Mouse (Mus musculus) liver, embryonic 12.5 days (tissue): ENCODE data around the gene Baiap2l1. TPM values are rescaled to one million over a fixed set of nuclear protein-coding genes. Genes with fewer than 3 reads are reported as not detected.

Source experiments
- ATAC-seq: fragments of 200-750 bp; cut with Nextera tagmentation; 2 replicates; pipeline ENCODE4 v1.8.0; 2017; ENCODE audit warnings: moderate number of reproducible peaks, mild to moderate bottlenecking, moderate library complexity
- H3K27ac ChIP-seq: fragments of 300-500 bp; sonication (generic); 2 replicates; pipeline ENCODE4 v1.5.1; 2016; ENCODE audit warnings: mild to moderate bottlenecking
- H3K27me3 ChIP-seq: fragments of 300-500 bp; sonication (generic); replicated peaks from 2 replicates; pipeline ENCODE4 v1.6.1; 2016; ENCODE audit warnings: mild to moderate bottlenecking, moderate library complexity
- H3K36me3 ChIP-seq: fragments of 300-500 bp; sonication (generic); 2 replicates; pipeline ENCODE4 v1.6.1; 2016; ENCODE audit warnings: mild to moderate bottlenecking, moderate library complexity
- H3K4me1 ChIP-seq: fragments of 300-500 bp; sonication (generic); 2 replicates; pipeline ENCODE4 v1.6.1; 2016
- H3K4me2 ChIP-seq: fragments of 300-500 bp; sonication (generic); 2 replicates; pipeline ENCODE4 v1.6.1; 2016; ENCODE audit warnings: mild to moderate bottlenecking, moderate library complexity
- H3K4me3 ChIP-seq: fragments of 300-500 bp; sonication (generic); 2 replicates; pipeline ENCODE4 v1.5.1; 2016; ENCODE audit warnings: mild to moderate bottlenecking, moderate library complexity
- H3K9ac ChIP-seq: fragments of 300-500 bp; sonication (generic); 2 replicates; pipeline ENCODE4 v1.6.1; 2016; ENCODE audit warnings: mild to moderate bottlenecking, moderate library complexity
- H3K9me3 ChIP-seq: fragments of 300-500 bp; sonication (generic); replicated peaks from 2 replicates; pipeline ENCODE4 v1.6.1; 2016; ENCODE audit warnings: mild to moderate bottlenecking, moderate library complexity
- WGBS: fragments of 180-500 bp; shearing (Covaris S2); methylation state at CpG from one replicate; pipeline ENCODE4 v1.1.7; 2016; ENCODE audit not compliant: insufficient replicate concordance; 5-methylcytosine and 5-hydroxymethylcytosine counted together
- polyA plus RNA-seq: library from polyadenylated mRNA; unstranded; fragments of >200 nt; fragmentation: Nextera tagmentation; extraction: Ambion mirVana; gene quantifications from 2 replicates; pipeline ENCODE4 v1.2.1, GENCODE M21; 2016

The Baiap2l1 gene
- polyA plus RNA-seq, 1 experiment from 2014 or later: 5.4 TPM

- H3K4me3 ChIP-seq: no peak overlapping the region
- no peaks in the 10 kb centered on the region for H3K9me3 ChIP-seq
- no peak overlapping the region for H3K27ac ChIP-seq
- H3K9ac ChIP-seq: no peak overlapping the region
- no peaks in the 10 kb centered on the region for H3K36me3 ChIP-seq
- 55% methylated on average over 7 of the region's 7 CpGs for WGBS
- no peak for ATAC-seq
- H3K27me3 ChIP-seq: no peaks in the 10 kb centered on the region
- H3K4me2 ChIP-seq: no peak overlapping the region
- H3K4me1 ChIP-seq: no peaks in the 10 kb centered on the region
Observed at GRCm38 (mm10) chr5:144296090-144296604, 61.8 kb downstream of the Baiap2l1 start.

- H3K4me1 ChIP-seq: no peaks in the 10 kb centered on the region
- ATAC-seq: no peak
- H3K4me3 ChIP-seq: no peak overlapping the region
- no peaks in the 10 kb centered on the region for H3K36me3 ChIP-seq
- WGBS: 65% methylated on average over 1 of the region's 1 CpGs
- H3K9me3 ChIP-seq: no peaks in the 10 kb centered on the region
- H3K4me2 ChIP-seq: no peak overlapping the region
- H3K9ac ChIP-seq: no peak overlapping the region
- no peak overlapping the region for H3K27ac ChIP-seq
- no peaks in the 10 kb centered on the region for H3K27me3 ChIP-seq
Observed at GRCm38 (mm10) chr5:144295357-144295756, 62.6 kb downstream of the Baiap2l1 start.

GRCm38 (mm10) chr5:144294908-144295307 is 63.0 kb downstream of the Baiap2l1 start:
- Histone ChIP-seq H3K4me1 (no peaks in the 10 kb centered on the region), H3K27ac (no peak overlapping the region), H3K4me3 (no peak overlapping the region), H3K4me2 (no peak overlapping the region), H3K9me3 (no peaks in the 10 kb centered on the region), H3K9ac (no peak overlapping the region), H3K36me3 (no peaks in the 10 kb centered on the region), H3K27me3 (no peaks in the 10 kb centered on the region)
- 46% methylated on average over 7 of the region's 7 CpGs for WGBS
- ATAC-seq: no peak

GRCm38 (mm10) chr5:144289769-144290440 is 68.0 kb downstream of the Baiap2l1 start:
- H3K4me3 ChIP-seq: no peak overlapping the region
- H3K9me3 ChIP-seq: no peaks in the 10 kb centered on the region
- H3K36me3 ChIP-seq: no peaks in the 10 kb centered on the region
- ATAC-seq: no peak
- WGBS: 57% methylated on average over 4 of the region's 4 CpGs
- H3K4me1 ChIP-seq: no peaks in the 10 kb centered on the region
- H3K9ac ChIP-seq: no peak overlapping the region
- no peak overlapping the region for H3K27ac ChIP-seq
- no peak overlapping the region for H3K4me2 ChIP-seq
- H3K27me3 ChIP-seq: no peaks in the 10 kb centered on the region

GRCm38 (mm10) chr5:144288391-144288790 is 69.5 kb downstream of the Baiap2l1 start:
- no peaks in the 10 kb centered on the region for H3K36me3 ChIP-seq
- WGBS: 78% methylated on average over 9 of the region's 9 CpGs
- ATAC-seq: no peak
- H3K27ac ChIP-seq: no peak overlapping the region
- no peaks in the 10 kb centered on the region for H3K9me3 ChIP-seq
- H3K4me1 ChIP-seq: no peaks in the 10 kb centered on the region
- H3K9ac ChIP-seq: no peak overlapping the region
- no peak overlapping the region for H3K4me2 ChIP-seq
- H3K4me3 ChIP-seq: no peak overlapping the region
- H3K27me3 ChIP-seq: no peaks in the 10 kb centered on the region

- WGBS: 76% methylated on average over 3 of the region's 3 CpGs
- ATAC-seq: no peak
- Histone ChIP-seq H3K4me3 (no peak overlapping the region), H3K9me3 (no peaks in the 10 kb centered on the region), H3K27ac (no peak overlapping the region), H3K9ac (no peak overlapping the region), H3K4me1 (no peaks in the 10 kb centered on the region), H3K4me2 (no peak overlapping the region), H3K27me3 (no peaks in the 10 kb centered on the region), H3K36me3 (no peaks in the 10 kb centered on the region)
Observed at GRCm38 (mm10) chr5:144287267-144287820, 70.6 kb downstream of the Baiap2l1 start.

GRCm38 (mm10) chr5:144286591-144287266 is 71.2 kb downstream of the Baiap2l1 start:
- H3K9ac ChIP-seq: no peak overlapping the region
- no peak overlapping the region for H3K4me2 ChIP-seq
- no peak overlapping the region for H3K4me3 ChIP-seq
- H3K27me3 ChIP-seq: no peaks in the 10 kb centered on the region
- H3K36me3 ChIP-seq: no peaks in the 10 kb centered on the region
- 50% methylated on average over 9 of the region's 9 CpGs for WGBS
- no peaks in the 10 kb centered on the region for H3K4me1 ChIP-seq
- no peak overlapping the region for H3K27ac ChIP-seq
- no peak for ATAC-seq
- H3K9me3 ChIP-seq: no peaks in the 10 kb centered on the region

- no peak for ATAC-seq
- peaks cover 5% of the 10 kb centered on the region; the same call in 1 of the 2 replicates for H3K36me3 ChIP-seq
- 81% methylated on average over 5 of the region's 5 CpGs for WGBS
Observed at GRCm38 (mm10) chr5:144284599-144284998, 73.3 kb downstream of the Baiap2l1 start.

GRCm38 (mm10) chr5:144283551-144284031 is 74.3 kb downstream of the Baiap2l1 start:
- no peaks in the 10 kb centered on the region for H3K27me3 ChIP-seq
- H3K4me2 ChIP-seq: no peak overlapping the region
- H3K9me3 ChIP-seq: no peaks in the 10 kb centered on the region
- ATAC-seq: no peak
- no peak overlapping the region for H3K27ac ChIP-seq
- no peak overlapping the region for H3K9ac ChIP-seq
- 58% methylated on average over 8 of the region's 8 CpGs for WGBS
- no peak overlapping the region for H3K4me3 ChIP-seq
- no peaks in the 10 kb centered on the region for H3K4me1 ChIP-seq
- peaks cover 11% of the 10 kb centered on the region; the same call in 1 of the 2 replicates for H3K36me3 ChIP-seq

More at GRCm38 (mm10) chr5:144284599-144284998, 73.3 kb downstream of the Baiap2l1 start:
- no peak overlapping the region for H3K9ac ChIP-seq
- H3K27ac ChIP-seq: no peak overlapping the region
- H3K27me3 ChIP-seq: no peaks in the 10 kb centered on the region
- H3K4me1 ChIP-seq: no peaks in the 10 kb centered on the region
- H3K4me2 ChIP-seq: no peak overlapping the region
- H3K4me3 ChIP-seq: no peak overlapping the region
- H3K9me3 ChIP-seq: no peaks in the 10 kb centered on the region

- no peak overlapping the region for H3K9ac ChIP-seq
- H3K36me3 ChIP-seq: peaks cover 16% of the 10 kb centered on the region
- H3K4me1 ChIP-seq: no peaks in the 10 kb centered on the region
- no peak for ATAC-seq
- H3K4me3 ChIP-seq: no peak overlapping the region
- WGBS: 71% methylated on average over 11 of the region's 11 CpGs
- no peaks in the 10 kb centered on the region for H3K9me3 ChIP-seq
- no peak overlapping the region for H3K27ac ChIP-seq
- H3K27me3 ChIP-seq: no peaks in the 10 kb centered on the region
- H3K4me2 ChIP-seq: no peak overlapping the region
Observed at GRCm38 (mm10) chr5:144282470-144283260, 75.2 kb downstream of the Baiap2l1 start.

GRCm38 (mm10) chr5:144279926-144280325 is 78.0 kb downstream of the Baiap2l1 start:
- Histone ChIP-seq H3K9me3 (no peaks in the 10 kb centered on the region), H3K9ac (no peak overlapping the region), H3K4me2 (no peak overlapping the region), H3K4me3 (no peak overlapping the region), H3K36me3 (peaks cover 25% of the 10 kb centered on the region), H3K4me1 (peaks cover 7% of the 10 kb centered on the region), H3K27ac (no peak overlapping the region), H3K27me3 (no peaks in the 10 kb centered on the region)
- 89% methylated on average over 13 of the region's 13 CpGs for WGBS
- no peak for ATAC-seq
